Mouse (Mus musculus) heart, postnatal 14 days (tissue): Measurements from ENCODE around the gene Psg20. TPM values are rescaled to one million over a fixed set of nuclear protein-coding genes. Genes with fewer than 3 reads are reported as not detected.
"Not testable (repeated sequence)": the region's sequence is repeated elsewhere in the genome, so short reads cannot be mapped to it uniquely, and the experiment has no call there.

Experiments used
- DNase-seq, 2 experiments: peaks; one replicate each; pipeline ENCODE4 v3.0.0; 2021 to 2022
- intact Hi-C: fragments of 180-260 bp; cut with DNase I; formaldehyde crosslinking; loops from one replicate; pipeline ENCODE4 v1.15.1; 2025
- long read RNA-seq, 2 experiments: library from polyadenylated mRNA; stranded (forward); transcript quantifications; one replicate each; pipeline ENCODE4 v2.0.0; 2021
- total RNA-seq, 2 experiments: library from RNA; stranded (reverse); gene quantifications; 2 replicates each; pipeline ENCODE4 v1.2.3; 2021

Gene Psg20
- total RNA-seq, result not detected
- long read RNA-seq, experiment 1, result 0 reads
- long read RNA-seq, experiment 2, result 0 reads

- intact Hi-C loops, result no loop called here
- DNase-seq, result no peak
These were observed at the start of gene Psg20 for GRCm38 (mm10) chr7:18686085-18686484. Gene Psg20 (minus strand): TSS chr7:18686185.

GRCm38 (mm10) chr7:18734451-18734850, 48.5 kb upstream of the Psg20 start:
- intact Hi-C loops, result no loop called here
- DNase-seq, result no peak

- intact Hi-C loops, result no loop called here
- DNase-seq, result no peak
These were observed 47.1 kb upstream of the Psg20 start for GRCm38 (mm10) chr7:18733111-18733510.

GRCm38 (mm10) chr7:18728391-18728790, 42.4 kb upstream of the Psg20 start:
- DNase-seq, result no peak
- intact Hi-C loops, result no loop called here

- not testable (repeated sequence) for DNase-seq
These were observed 39.9 kb upstream of the Psg20 start for GRCm38 (mm10) chr7:18725931-18726330.

GRCm38 (mm10) chr7:18724001-18724400, 38.0 kb upstream of the Psg20 start:
- DNase-seq, result no peak
- intact Hi-C loops, result loop anchor here (5.0 kb wide), 1 partner anchor 68 kb away; no protein-coding TSS in a partner anchor

More at GRCm38 (mm10) chr7:18725931-18726330, 39.9 kb upstream of the Psg20 start:
- intact Hi-C loops, result not testable (repeated sequence)

- no peak for DNase-seq
- intact Hi-C loops, result no loop called here
These were observed 31.8 kb upstream of the Psg20 start, which contains the start of gene Psg22 for GRCm38 (mm10) chr7:18717790-18718189. Gene Psg22 (plus strand): TSS chr7:18718090.

GRCm38 (mm10) chr7:18715546-18715945, 29.6 kb upstream of the Psg20 start:
- DNase-seq, result peak; percentile 24 to 34
- intact Hi-C loops, result no loop called here

- DNase-seq, result no peak
- intact Hi-C loops, result no loop called here
These were observed 24.9 kb upstream of the Psg20 start for GRCm38 (mm10) chr7:18710846-18711245.

GRCm38 (mm10) chr7:18710331-18710730, 24.3 kb upstream of the Psg20 start:
- intact Hi-C loops, DNase-seq: not testable (repeated sequence)

GRCm38 (mm10) chr7:18685586-18685985, 399 bp downstream of the Psg20 start:
- no peak for DNase-seq
- intact Hi-C loops, result no loop called here

- peak; percentile 17 to 45 for DNase-seq
- intact Hi-C loops, result loop anchor here (2.0 to 5.0 kb wide), 2 partner anchors 1523 to 1607 kb away; partner anchors contain the start of gene Psg16
These were observed 6.2 kb downstream of the Psg20 start for GRCm38 (mm10) chr7:18679772-18680171.

GRCm38 (mm10) chr7:18656625-18657024, 29.4 kb downstream of the Psg20 start, which contains the start of gene Psg21:
Gene Psg21 (minus strand): TSS chr7:18656725.
- intact Hi-C loops, result loop anchor here (2.0 kb wide), 1 partner anchor 40 kb away; the partner anchor contains the start of gene Psg23
- DNase-seq, result not testable (repeated sequence)

GRCm38 (mm10) chr7:18626921-18627320, 59.1 kb downstream of the Psg20 start:
- intact Hi-C loops, DNase-seq: not testable (repeated sequence)

Other genes with a start within 250 kb of the Psg20 start
- not detected for gene Psg26, start 202.0 kb downstream of the Psg20 start, total RNA-seq
- not detected for gene Psg25, start 153.9 kb downstream of the Psg20 start, total RNA-seq
- gene Psg27, start 118.9 kb downstream of the Psg20 start, total RNA-seq, result not detected
- gene Psg23, start 69.7 kb downstream of the Psg20 start, total RNA-seq, result not detected
- gene Psg21, start 29.5 kb downstream of the Psg20 start, total RNA-seq, result not detected
- gene Psg22, start 31.9 kb upstream of the Psg20 start, total RNA-seq, result not detected
- not detected for gene Psg19, start 112.3 kb upstream of the Psg20 start, total RNA-seq
- gene Psg17, start 135.4 kb upstream of the Psg20 start, total RNA-seq, result not detected
- 1 to 10 TPM; 5.4 to 6.5 TPM for gene Mill2, start 153.8 kb upstream of the Psg20 start, total RNA-seq
- 1 to 10 TPM; 2.0 to 3.3 TPM for gene Pglyrp1, start 185.1 kb upstream of the Psg20 start, total RNA-seq
- 1 to 10 TPM; 9.0 to 9.5 TPM for gene Ccdc61, start 224.2 kb upstream of the Psg20 start, total RNA-seq
- 10 to 100 TPM in 1 of 2 experiments, 1 to 10 TPM in 1; 9.6 to 10.1 TPM for gene Nova2, start 239.7 kb upstream of the Psg20 start, total RNA-seq